Mouse (Mus musculus): ENCODE data around the gene Mpdz.

GRCm38 (mm10) chr4:81302056-81302455 lies 140.6 kb downstream of the Mpdz start:
- no peak for TF ChIP-seq HCFC1 (IDR thresholded peaks at IDR 0.05; ENCODE audit: borderline replicate concordance, insufficient read depth, low read length)
- no peak for TF ChIP-seq MAFK (IDR thresholded peaks at IDR 0.05; ENCODE audit: insufficient read depth, low read depth, low read length)
- TF ChIP-seq CHD2 (IDR thresholded peaks at IDR 0.05; ENCODE audit: low read depth, low read length): no peak
- TF ChIP-seq ZC3H11A (IDR thresholded peaks at IDR 0.05; ENCODE audit: borderline replicate concordance, low read depth, low read length): no peak

All from ES-E14 (cell line).